Mouse (Mus musculus) hindbrain, embryonic 14.5 days (tissue): ENCODE data around the gene Scgb1a1. TPM values are rescaled to one million over a fixed set of nuclear protein-coding genes. Genes with fewer than 3 reads are reported as not detected.
A peak's percentile ranks its signal among the peaks of the same experiment; 100 is the strongest.
"Not testable (repeated sequence)": the region's sequence is repeated elsewhere in the genome, so short reads cannot be mapped to it uniquely, and the experiment has no call there.

Experiments
- ATAC-seq: fragments of 200-750 bp; cut with Nextera tagmentation; 2 replicates; pipeline ENCODE4 v1.8.0; 2017; ENCODE audit warnings: moderate number of reproducible peaks, mild to moderate bottlenecking, moderate TSS enrichment, moderate library complexity; ENCODE audit not compliant: low FRiP score
- DNase-seq: peaks from one replicate; pipeline ENCODE4 v3.0.0-alpha.2; 2015; ENCODE audit warnings: low spot score
- H3K27ac ChIP-seq: fragments of 300-500 bp; sonication (generic); 2 replicates; pipeline ENCODE4 v1.5.1; 2014; ENCODE audit warnings: mild to moderate bottlenecking, moderate library complexity
- H3K27me3 ChIP-seq: fragments of 300-500 bp; sonication (generic); 2 replicates; pipeline ENCODE4 v1.6.1; 2014; ENCODE audit warnings: mild to moderate bottlenecking, low read length, mixed read lengths; ENCODE audit not compliant: control insufficient read depth, insufficient read depth
- H3K36me3 ChIP-seq: fragments of 300-500 bp; sonication (generic); replicated peaks from 2 replicates; pipeline ENCODE4 v1.6.1; 2014; ENCODE audit not compliant: control insufficient read depth, insufficient read depth
- H3K4me1 ChIP-seq: fragments of 300-500 bp; sonication (generic); replicated peaks from 2 replicates; pipeline ENCODE4 v1.6.1; 2014; ENCODE audit warnings: antibody characterized with exemption, low read length, mixed read lengths; ENCODE audit not compliant: control insufficient read depth, insufficient read depth
- H3K4me2 ChIP-seq: fragments of 300-500 bp; sonication (generic); replicated peaks from 2 replicates; pipeline ENCODE4 v1.6.1; 2014; ENCODE audit warnings: mild to moderate bottlenecking, moderate library complexity
- H3K4me3 ChIP-seq: fragments of 300-500 bp; sonication (generic); replicated peaks from 2 replicates; pipeline ENCODE4 v1.5.1; 2014; ENCODE audit warnings: mild to moderate bottlenecking, low read length
- H3K9ac ChIP-seq: fragments of 300-500 bp; sonication (generic); 2 replicates; pipeline ENCODE4 v1.6.1; 2014
- H3K9me3 ChIP-seq: fragments of 300-500 bp; sonication (generic); 2 replicates; pipeline ENCODE4 v1.6.1; 2016; ENCODE audit warnings: low read length; ENCODE audit not compliant: control insufficient read depth
- WGBS: fragments of 180-500 bp; shearing (Covaris S2); extraction: QIAGEN DNeasy Blood & Tissue Kit; methylation state at CpG from one replicate; pipeline ENCODE4 v1.1.7; 2014; 5-methylcytosine and 5-hydroxymethylcytosine counted together
- polyA plus RNA-seq: library from polyadenylated mRNA; unstranded; fragments of >200 nt; fragmentation: Nextera tagmentation; extraction: Ambion mirVana; gene quantifications from 2 replicates; pipeline ENCODE4 v1.2.1, GENCODE M21; 2014

Gene Scgb1a1
- polyA plus RNA-seq, 1 experiment from 2014 or later, result not detected

DNA sequence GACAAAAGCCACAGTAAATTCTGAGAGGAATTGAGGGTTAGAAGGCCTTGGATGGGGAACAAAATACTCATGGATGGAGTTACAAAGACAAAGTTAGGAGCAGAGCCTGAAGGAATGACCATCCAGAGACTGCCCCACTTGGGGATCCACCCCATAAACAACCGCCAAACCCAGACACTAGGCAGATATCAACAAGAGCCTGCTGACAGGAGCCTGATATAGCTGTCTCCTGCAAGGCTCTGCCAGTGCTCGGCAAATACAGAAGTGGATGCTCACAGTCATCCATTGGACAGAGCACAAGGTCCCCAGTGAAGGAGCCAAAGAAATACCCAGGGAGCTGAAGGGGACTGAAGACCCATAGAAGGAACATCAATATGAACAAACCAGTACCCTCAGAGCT is 3.9 kb downstream of the Scgb1a1 start:
- not testable (repeated sequence) for H3K4me1 ChIP-seq, H3K4me3 ChIP-seq, ATAC-seq, H3K27ac ChIP-seq, H3K9ac ChIP-seq, H3K27me3 ChIP-seq, H3K4me2 ChIP-seq, H3K36me3 ChIP-seq, H3K9me3 ChIP-seq, DNase-seq
- 77% methylated on average over 2 of the region's 2 CpGs for WGBS

GRCm38 (mm10) chr19:9083010-9083355 is 4.8 kb downstream of the Scgb1a1 start:
- 82% methylated on average over 2 of the region's 2 CpGs for WGBS
- H3K27me3 ChIP-seq, result no peaks in the 10 kb centered on the region
- no peak overlapping the region for H3K4me2 ChIP-seq
- 0 out of 2 replicates have a peak, but pooled peaks have one; percentile 3 for ATAC-seq
- no peak overlapping the region for H3K27ac ChIP-seq
- no peaks in the 10 kb centered on the region for H3K9me3 ChIP-seq
- H3K9ac ChIP-seq, result no peak overlapping the region
- no peak overlapping the region for H3K4me3 ChIP-seq
- no peak for DNase-seq
- H3K36me3 ChIP-seq, result no peaks in the 10 kb centered on the region
- H3K4me1 ChIP-seq, result 0 out of 2 replicates have a peak, but pooled peaks cover 4% of the 10 kb centered on the region

- H3K4me2 ChIP-seq, result peak overlapping the region; percentile 18
- H3K36me3 ChIP-seq, result no peaks in the 10 kb centered on the region
- no peaks in the 10 kb centered on the region for H3K27me3 ChIP-seq
- ATAC-seq (peak; percentile 90), DNase-seq (peak; percentile 86)
- no peak overlapping the region for H3K27ac ChIP-seq
- no peaks in the 10 kb centered on the region for H3K9me3 ChIP-seq
- 0 out of 2 replicates have a peak, but pooled peaks cover 4% of the 10 kb centered on the region for H3K4me1 ChIP-seq
- H3K4me3 ChIP-seq, result no peak overlapping the region
- H3K9ac ChIP-seq, result no peak overlapping the region
- 18% methylated on average over 23 of the region's 23 CpGs for WGBS
Observed at GRCm38 (mm10) chr19:9082191-9083009, 5.4 kb downstream of the Scgb1a1 start.

- Histone ChIP-seq H3K4me1 (0 out of 2 replicates have a peak, but pooled peaks cover 4% of the 10 kb centered on the region), H3K9me3 (no peaks in the 10 kb centered on the region), H3K36me3 (no peaks in the 10 kb centered on the region), H3K9ac (no peak overlapping the region), H3K27ac (no peak overlapping the region), H3K27me3 (no peaks in the 10 kb centered on the region), H3K4me3 (no peak overlapping the region), H3K4me2 (peak overlapping the region; percentile 18; the same call in 1 of the 2 replicates)
- ATAC-seq (no peak), DNase-seq (no peak)
- WGBS, result 87% methylated on average over 14 of the region's 14 CpGs
Observed at GRCm38 (mm10) chr19:9081311-9082190, 6.2 kb downstream of the Scgb1a1 start.

GRCm38 (mm10) chr19:9079916-9080315 is 7.8 kb downstream of the Scgb1a1 start:
- DNase-seq (no peak), ATAC-seq (no peak)
- H3K27me3 ChIP-seq, result no peaks in the 10 kb centered on the region
- 43% methylated on average over 7 of the region's 7 CpGs for WGBS
- no peak overlapping the region for H3K4me3 ChIP-seq
- no peak overlapping the region for H3K27ac ChIP-seq
- H3K9me3 ChIP-seq, result no peaks in the 10 kb centered on the region
- H3K4me2 ChIP-seq, result no peak overlapping the region
- no peak overlapping the region for H3K9ac ChIP-seq
- H3K36me3 ChIP-seq, result no peaks in the 10 kb centered on the region
- H3K4me1 ChIP-seq, result 0 out of 2 replicates have a peak, but pooled peaks cover 4% of the 10 kb centered on the region

GRCm38 (mm10) chr19:9076982-9077660 is 10.6 kb downstream of the Scgb1a1 start:
- H3K27me3 ChIP-seq, result no peaks in the 10 kb centered on the region
- WGBS, result 82% methylated on average over 4 of the region's 4 CpGs
- no peaks in the 10 kb centered on the region for H3K9me3 ChIP-seq
- no peak for ATAC-seq
- no peak for DNase-seq
- 0 out of 2 replicates have a peak, but pooled peaks cover 2% of the 10 kb centered on the region for H3K4me1 ChIP-seq
- no peaks in the 10 kb centered on the region for H3K36me3 ChIP-seq
- no peak overlapping the region for H3K27ac ChIP-seq
- no peak overlapping the region for H3K4me3 ChIP-seq
- H3K9ac ChIP-seq, result no peak overlapping the region
- no peak overlapping the region for H3K4me2 ChIP-seq

GRCm38 (mm10) chr19:9076035-9076434 is 11.7 kb downstream of the Scgb1a1 start:
- WGBS, result 88% methylated on average over 3 of the region's 3 CpGs
- H3K9me3 ChIP-seq, result no peaks in the 10 kb centered on the region
- H3K4me1 ChIP-seq, result peaks cover 11% of the 10 kb centered on the region
- H3K27ac ChIP-seq, result no peak overlapping the region
- H3K27me3 ChIP-seq, result no peaks in the 10 kb centered on the region
- ATAC-seq (no peak), DNase-seq (no peak)
- H3K36me3 ChIP-seq, result no peaks in the 10 kb centered on the region
- H3K9ac ChIP-seq, result no peak overlapping the region
- H3K4me2 ChIP-seq, result no peak overlapping the region
- H3K4me3 ChIP-seq, result no peak overlapping the region

GRCm38 (mm10) chr19:9075558-9075957 is 12.2 kb downstream of the Scgb1a1 start:
- no peaks in the 10 kb centered on the region for H3K27me3 ChIP-seq
- H3K36me3 ChIP-seq, result no peaks in the 10 kb centered on the region
- ATAC-seq (no peak), DNase-seq (no peak)
- no peak overlapping the region for H3K4me2 ChIP-seq
- 88% methylated on average over 2 of the region's 2 CpGs for WGBS
- peaks cover 12% of the 10 kb centered on the region for H3K4me1 ChIP-seq
- no peaks in the 10 kb centered on the region for H3K9me3 ChIP-seq
- no peak overlapping the region for H3K4me3 ChIP-seq
- H3K9ac ChIP-seq, result no peak overlapping the region
- no peak overlapping the region for H3K27ac ChIP-seq

DNA sequence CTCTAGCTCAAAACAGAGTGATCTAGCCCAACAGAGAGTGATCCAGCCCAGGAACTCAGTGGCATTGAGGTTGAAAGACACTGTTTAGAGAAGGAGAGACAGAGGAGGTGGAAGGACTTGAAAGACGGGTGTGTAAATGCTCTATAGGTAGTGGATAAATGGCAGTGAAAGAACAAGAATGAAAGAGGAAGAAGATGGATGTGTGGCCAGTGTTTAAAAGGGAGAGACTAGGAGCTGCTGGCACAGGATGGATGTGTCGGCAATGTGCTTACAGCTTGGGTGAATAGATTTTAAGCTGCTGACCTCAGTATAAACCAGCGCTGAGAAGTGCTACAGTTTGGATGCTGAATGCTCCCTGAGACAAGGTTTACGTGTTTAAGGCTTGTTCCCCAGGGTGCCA is 13.3 kb downstream of the Scgb1a1 start:
- Histone ChIP-seq H3K36me3 (no peaks in the 10 kb centered on the region), H3K9me3 (no peaks in the 10 kb centered on the region), H3K27me3 (no peaks in the 10 kb centered on the region), H3K4me1 (peaks cover 20% of the 10 kb centered on the region), H3K27ac (no peak overlapping the region), H3K4me3 (no peak overlapping the region), H3K9ac (no peak overlapping the region), H3K4me2 (no peak overlapping the region)
- ATAC-seq (no peak), DNase-seq (no peak)
- 69% methylated on average over 4 of the region's 4 CpGs for WGBS
